Mouse (Mus musculus) left cerebral cortex, adult 2 months (tissue): ENCODE results near the gene Yipf3. TPM values are rescaled to one million over a fixed set of nuclear protein-coding genes. Genes with fewer than 3 reads are reported as not detected.

Experiments
- DNase-seq, 2 experiments: peaks; one replicate each; pipeline ENCODE4 v3.0.0; 2021 to 2022; ENCODE audit warnings: low spot score in 2 of 2, mixed read lengths in 1 of 2; ENCODE audit errors: extremely low spot score in 1 of 2
- H3K27ac ChIP-seq: fragments of 200-600 bp; 2 replicates; pipeline ENCODE4 v1.8.1; 2022
- H3K4me3 ChIP-seq: fragments of 200-600 bp; 2 replicates; pipeline ENCODE4 v1.8.1; 2022
- CTCF ChIP-seq: fragments of 200-600 bp; IDR thresholded peaks from 2 replicates; pipeline ENCODE4 v1.8.1; 2022; ENCODE audit warnings: antibody characterized with exemption, mild to moderate bottlenecking, moderate library complexity
- intact Hi-C: fragments of 180-260 bp; cut with DNase I; formaldehyde crosslinking; loops from one replicate; pipeline ENCODE4 v1.15.1; 2025
- microRNA-seq, 2 experiments: library from miRNA; unstranded; fragments of <30 nt; microRNA quantifications; one replicate each; pipeline ENCODE4 v1.2.0; 2021
- total RNA-seq, 2 experiments: library from RNA; stranded (reverse); gene quantifications; 2 replicates each; pipeline ENCODE4 v1.2.3; 2021

Gene Yipf3
- total RNA-seq, 2 experiments from 2014 or later: 85.5 to 87.6 TPM

DNA sequence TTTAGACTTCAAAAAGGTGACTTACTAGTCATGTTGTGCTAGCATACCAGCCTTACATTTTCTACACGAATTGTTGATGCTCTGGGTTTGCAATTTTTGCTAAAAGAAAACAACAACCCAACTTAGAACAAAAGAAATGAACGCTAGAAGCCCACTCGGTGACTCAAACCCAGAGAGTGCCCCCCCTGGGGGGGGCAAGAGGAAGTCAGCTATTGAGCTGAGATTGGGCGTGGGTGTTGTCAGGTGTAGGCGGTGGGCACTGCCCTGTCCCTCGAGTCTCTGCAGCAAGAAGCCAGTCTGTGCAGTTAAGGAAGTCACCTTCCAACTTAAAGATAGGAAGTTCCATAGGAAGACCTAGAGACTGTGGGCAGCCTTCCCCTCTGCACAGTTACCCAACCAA is 48.7 kb downstream of the Yipf3 start:
- Histone ChIP-seq H3K4me3 (peak overlapping the region; percentile 74), H3K27ac (peak overlapping the region; percentile 87)
- intact Hi-C loops: loop anchor here (2.0 kb wide), 1 partner anchor 14 kb away; the partner anchor contains the start of gene Tjap1
- TF ChIP-seq CTCF: no peak
- no peak for DNase-seq

GRCm38 (mm10) chr17:46297028-46297363 is 49.1 kb downstream of the Yipf3 start:
- DNase-seq: no peak
- Histone ChIP-seq H3K4me3 (peak overlapping the region; percentile 74), H3K27ac (peak overlapping the region; percentile 87)
- no peak for TF ChIP-seq CTCF
- intact Hi-C loops: loop anchor here (2.0 kb wide), 1 partner anchor 14 kb away; the partner anchor contains the start of gene Tjap1

DNA sequence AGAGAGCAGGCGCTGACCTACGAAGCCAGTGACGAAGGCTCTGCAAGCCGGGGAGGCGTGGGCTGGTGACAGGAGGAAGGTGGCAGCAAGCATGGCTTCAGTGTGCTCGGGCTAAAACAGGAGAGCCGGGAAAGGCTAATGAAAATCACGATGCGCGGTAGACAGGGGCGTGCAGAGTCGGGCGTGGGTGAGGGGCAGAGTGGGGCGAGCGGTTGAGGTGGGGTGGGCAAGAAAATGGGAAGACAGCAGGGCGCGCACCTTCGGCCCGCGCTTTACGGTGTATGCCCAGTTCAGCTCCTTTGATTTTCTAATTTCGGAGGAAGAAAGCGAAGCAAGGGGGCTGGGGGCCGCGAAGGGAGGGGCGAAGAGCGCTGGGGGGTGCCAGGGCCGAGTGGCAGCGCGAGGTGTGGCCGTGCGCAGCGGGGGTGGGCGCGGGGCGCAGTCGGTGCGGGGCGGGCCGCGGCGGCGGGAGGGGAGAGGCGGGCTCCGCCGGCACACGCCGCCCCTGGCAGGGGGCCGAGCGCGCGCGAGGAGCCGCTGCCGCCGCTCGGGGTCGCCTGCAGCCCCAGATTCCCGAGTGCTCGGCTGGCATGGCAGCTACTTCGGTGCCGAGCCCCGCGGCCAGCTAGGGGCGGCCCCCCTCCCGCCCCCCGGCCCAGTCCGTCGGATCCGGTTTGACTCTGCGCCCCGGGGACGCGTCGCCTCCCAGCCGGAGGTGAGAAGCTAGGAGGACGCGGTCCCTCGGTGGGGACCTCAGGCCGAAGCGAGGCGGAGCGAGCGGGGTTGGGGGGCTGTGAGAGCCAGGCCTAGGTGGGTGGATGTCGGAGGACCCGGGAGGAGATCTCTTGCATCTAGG is 49.7 kb downstream of the Yipf3 start, which contains the start of gene Dlk2:
Dlk2 (plus strand) TSS at position 58 of the 856 bp plus-strand sequence.
- DNase-seq: peak; percentile 56 to 71
- Histone ChIP-seq H3K27ac (peak within 1 kb of the TSS; percentile 91), H3K4me3 (peak within 1 kb of the TSS; percentile 74)
- intact Hi-C loops: loop anchor here (1.0 to 2.0 kb wide), 2 partner anchors 15 to 31 kb away; partner anchors contain the start of gene Tjap1
- TF ChIP-seq CTCF: no peak

- intact Hi-C loops: loop anchor here (1.0 kb wide), 1 partner anchor 32 kb away; no protein-coding TSS in a partner anchor
- peak; percentile 85 to 90 for DNase-seq
- peak; percentile 96 for TF ChIP-seq CTCF
- Histone ChIP-seq H3K4me3 (peak overlapping the region; percentile 74), H3K27ac (peak overlapping the region; percentile 91)
Observed at GRCm38 (mm10) chr17:46298220-46298913, 50.5 kb downstream of the Yipf3 start.

DNA sequence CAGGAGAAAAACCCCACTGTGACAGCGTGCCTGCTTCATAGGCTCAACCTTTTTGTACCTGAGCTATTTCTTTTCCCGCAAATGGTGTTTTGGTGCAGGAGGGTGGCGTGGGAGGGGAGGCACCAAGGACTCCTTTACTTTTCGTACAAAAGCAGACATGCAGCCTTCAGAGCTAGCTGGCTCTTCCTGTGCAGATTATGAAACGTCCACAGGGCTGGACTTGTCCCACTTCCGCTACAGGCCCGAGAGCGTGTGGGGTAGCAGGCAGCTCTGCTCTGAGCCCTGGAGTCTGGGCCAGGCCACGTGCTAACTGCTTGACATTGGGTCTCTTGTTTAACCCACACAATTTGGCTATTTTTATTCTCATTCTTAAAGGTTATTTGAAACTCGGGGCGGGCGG is 54.0 kb downstream of the Yipf3 start:
- TF ChIP-seq CTCF: no peak
- H3K27ac ChIP-seq: peak overlapping the region; percentile 66
- intact Hi-C loops: no loop called here
- H3K4me3 ChIP-seq: no peak overlapping the region
- DNase-seq: peak in 1 of 2 experiments; percentile 29

Small RNA genes within 50 kb of the gene (microRNA-seq; reads per million reads assigned to microRNA genes)
- gene Mir693: 0 reads per million in 2 experiments

Other genes starting within 250 kb of the Yipf3 start
- 10 to 100 TPM; 88.2 to 90.7 TPM for gene Vegfa, start 215.7 kb upstream of the Yipf3 start, total RNA-seq
- gene Mrps18a, start 137.1 kb upstream of the Yipf3 start, total RNA-seq: 10 to 100 TPM; 79.3 to 84.5 TPM
- 10 to 100 TPM; 21.7 to 22.0 TPM for gene Rsph9, start 103.9 kb upstream of the Yipf3 start, total RNA-seq
- gene Mad2l1bp, start 94.5 kb upstream of the Yipf3 start, total RNA-seq: 10 to 100 TPM; 11.6 to 15.7 TPM
- gene Gtpbp2, start 87.0 kb upstream of the Yipf3 start, total RNA-seq: 100 to 1,000 TPM; 134 to 140 TPM
- gene Polh, start 45.4 kb upstream of the Yipf3 start, total RNA-seq: 1 to 10 TPM; 6.3 to 6.7 TPM
- gene Xpo5, start 45.3 kb upstream of the Yipf3 start, total RNA-seq: 10 to 100 TPM; 42.1 to 43.3 TPM
- 10 to 100 TPM; 38.1 to 40.4 TPM for gene Polr1c, start within 50 bp of the Yipf3 start, total RNA-seq
- 10 to 100 TPM; 63.4 to 63.7 TPM for gene Lrrc73, start 5.5 kb downstream of the Yipf3 start, total RNA-seq
- 10 to 100 TPM; 38.4 to 60.3 TPM for gene Tjap1, start 34.9 kb downstream of the Yipf3 start, total RNA-seq
- 10 to 100 TPM; 66.1 to 82.1 TPM for gene Dlk2, start 49.3 kb downstream of the Yipf3 start, total RNA-seq
- gene Abcc10, start 80.3 kb downstream of the Yipf3 start, total RNA-seq: 10 to 100 TPM; 10.0 to 11.5 TPM
- 10 to 100 TPM; 56.7 to 69.5 TPM for gene Zfp318, start 135.7 kb downstream of the Yipf3 start, total RNA-seq
- 1 to 10 TPM; 5.2 to 5.8 TPM for gene Crip3, start 180.8 kb downstream of the Yipf3 start, total RNA-seq
- gene Slc22a7, start 190.4 kb downstream of the Yipf3 start, total RNA-seq: under 1 TPM; 0.25 to 0.75 TPM
- gene Ttbk1, start 239.6 kb downstream of the Yipf3 start, total RNA-seq: 100 to 1,000 TPM; 136 to 148 TPM
- gene Dnph1, start 248.6 kb downstream of the Yipf3 start, total RNA-seq: 1 to 10 TPM; 4.2 to 5.0 TPM